Comparison of ENCODE assay signal across 21 mouse cellular contexts in genomic region chr9:60194905-60195304, GRCm38 (mm10).
A peak's percentile ranks its signal among the peaks of the same experiment; 100 is the strongest.
DNase-seq lines count a peak whose midpoint lies in the region; ATAC-seq lines count a peak whose summit lies in the region.
"Had no signal": no experiment of that assay in that cellular context is flagged by ENCODE, and none has a peak within 500 bp of the region (broad histone marks: within the 10 kb centered on the region; RNA-seq: fewer than 3 reads in every experiment).

No protein-coding gene starts in this region.

- no peak overlapping the region for H3K9ac ChIP-seq in embryonic facial prominence, embryonic 14.5 days (ENCODE audit: low read depth, low read length)
- no peak overlapping the region for H3K9ac ChIP-seq in hindbrain, embryonic 14.5 days
- H3K9ac ChIP-seq in hindbrain, embryonic 16.5 days (ENCODE audit: low read depth, low read length) = no peak overlapping the region
- H3K9ac ChIP-seq: embryonic facial prominence, embryonic 13.5 days; forebrain, embryonic 15.5 days; heart, embryonic 13.5 days; hindbrain, embryonic 15.5 days had no signal

- no peak overlapping the region for H3K27ac ChIP-seq in embryonic facial prominence, embryonic 14.5 days (replicated peaks; ENCODE audit: low read depth, low read length)
- H3K27ac ChIP-seq in embryonic facial prominence, embryonic 10.5 days (replicated peaks) = no peak overlapping the region
- H3K27ac ChIP-seq in hindbrain, embryonic 14.5 days = no peak overlapping the region
- H3K27ac ChIP-seq in hindbrain, embryonic 16.5 days (ENCODE audit: low read depth, low read length) = no peak overlapping the region
- H3K27ac ChIP-seq: embryonic facial prominence, embryonic 13.5 days; forebrain, embryonic 15.5 days; heart, embryonic 13.5 days; hindbrain, embryonic 15.5 days had no signal

- no peaks in the 10 kb centered on the region for H3K4me1 ChIP-seq in embryonic facial prominence, embryonic 14.5 days (ENCODE audit: control insufficient read depth, insufficient read depth, low read length)
- peaks cover 6% of the 10 kb centered on the region for H3K4me1 ChIP-seq in embryonic facial prominence, embryonic 10.5 days
- H3K4me1 ChIP-seq in hindbrain, embryonic 14.5 days (replicated peaks; ENCODE audit: control insufficient read depth, insufficient read depth, low read length) = peaks cover 4% of the 10 kb centered on the region; the same call in 1 of the 2 replicates
- H3K4me1 ChIP-seq in hindbrain, embryonic 16.5 days (ENCODE audit: control insufficient read depth, insufficient read depth, low read depth, low read length) = peaks cover 3% of the 10 kb centered on the region; the same call in 1 of the 2 replicates
- H3K4me1 ChIP-seq: embryonic facial prominence, embryonic 13.5 days; forebrain, embryonic 15.5 days had no signal

- WGBS in embryonic facial prominence, embryonic 14.5 days = 66% methylated on average over 6 of the region's 6 CpGs
- WGBS in embryonic facial prominence, embryonic 10.5 days = 81% methylated on average over 6 of the region's 6 CpGs
- 51% methylated on average over 6 of the region's 6 CpGs for WGBS in hindbrain, embryonic 14.5 days
- 56% methylated on average over 6 of the region's 6 CpGs for WGBS in hindbrain, embryonic 16.5 days

- H3K36me3 ChIP-seq in embryonic facial prominence, embryonic 14.5 days (ENCODE audit: control insufficient read depth, insufficient read depth, low read length) = no peaks in the 10 kb centered on the region
- no peaks in the 10 kb centered on the region for H3K36me3 ChIP-seq in embryonic facial prominence, embryonic 10.5 days (replicated peaks)
- H3K36me3 ChIP-seq in hindbrain, embryonic 14.5 days (replicated peaks; ENCODE audit: control insufficient read depth, insufficient read depth) = no peaks in the 10 kb centered on the region
- H3K36me3 ChIP-seq in hindbrain, embryonic 16.5 days (ENCODE audit: control insufficient read depth, insufficient read depth, low read length) = no peaks in the 10 kb centered on the region
- H3K36me3 ChIP-seq: embryonic facial prominence, embryonic 13.5 days; forebrain, embryonic 15.5 days; G1E; heart, embryonic 13.5 days; hindbrain, embryonic 15.5 days had no signal

- H3K4me3 ChIP-seq in embryonic facial prominence, embryonic 14.5 days (ENCODE audit: low read depth, low read length) = no peak overlapping the region
- H3K4me3 ChIP-seq in embryonic facial prominence, embryonic 10.5 days = no peak overlapping the region
- no peak overlapping the region for H3K4me3 ChIP-seq in hindbrain, embryonic 14.5 days (replicated peaks; ENCODE audit: low read length)
- H3K4me3 ChIP-seq in hindbrain, embryonic 16.5 days (ENCODE audit: low read length) = no peak overlapping the region
- H3K4me3 ChIP-seq: embryonic facial prominence, embryonic 13.5 days; forebrain, embryonic 15.5 days; heart, embryonic 13.5 days; hindbrain, embryonic 15.5 days had no signal

- no peak overlapping the region for H3K4me2 ChIP-seq in embryonic facial prominence, embryonic 14.5 days (ENCODE audit: low read depth, low read length)
- no peak overlapping the region for H3K4me2 ChIP-seq in hindbrain, embryonic 14.5 days (replicated peaks)
- H3K4me2 ChIP-seq in hindbrain, embryonic 16.5 days (ENCODE audit: low read length) = no peak overlapping the region
- H3K4me2 ChIP-seq: embryonic facial prominence, embryonic 13.5 days; forebrain, embryonic 15.5 days; heart, embryonic 13.5 days; hindbrain, embryonic 15.5 days had no signal

- H3K27me3 ChIP-seq in embryonic facial prominence, embryonic 14.5 days (replicated peaks; ENCODE audit: control insufficient read depth, insufficient read depth, low read length) = no peaks in the 10 kb centered on the region
- no peaks in the 10 kb centered on the region for H3K27me3 ChIP-seq in embryonic facial prominence, embryonic 10.5 days (replicated peaks; ENCODE audit: low read depth, poor library complexity, severe bottlenecking)
- no peaks in the 10 kb centered on the region for H3K27me3 ChIP-seq in hindbrain, embryonic 14.5 days (ENCODE audit: control insufficient read depth, insufficient read depth, low read length)
- H3K27me3 ChIP-seq in hindbrain, embryonic 16.5 days (replicated peaks; ENCODE audit: control insufficient read depth, insufficient read depth, low read length) = no peaks in the 10 kb centered on the region
- H3K27me3 ChIP-seq: embryonic facial prominence, embryonic 13.5 days; forebrain, embryonic 15.5 days; heart, embryonic 13.5 days; hindbrain, embryonic 15.5 days had no signal

- ATAC-seq in embryonic facial prominence, embryonic 14.5 days (ENCODE audit: low read depth) = peak; percentile 75; the same call in 1 of the 2 replicates
- no peak for ATAC-seq in hindbrain, embryonic 14.5 days (ENCODE audit: low FRiP score)
- ATAC-seq in hindbrain, embryonic 16.5 days = no peak
- ATAC-seq: CD4-positive, CD25-positive, alpha-beta regulatory T cell, adult 4 months; forebrain, embryonic 15.5 days had no signal

- peak; percentile 35 for DNase-seq in embryonic facial prominence, embryonic 14.5 days (ENCODE audit: low spot score)
- no peak for DNase-seq in embryonic facial prominence, embryonic 10.5 days (ENCODE audit: low spot score)
- peak; percentile 27 for DNase-seq in hindbrain, embryonic 14.5 days (ENCODE audit: low spot score)
- peak; percentile 49 for DNase-seq in retina, postnatal 1 day
- no peak for DNase-seq in retina, embryonic 14.5 days (ENCODE audit: low spot score)
- DNase-seq in cerebellum, adult 9-10 months = no peak
- DNase-seq: adrenal gland, adult 8-10 months; adrenal gland, postnatal 36 days; cerebellum, adult 11 months; cerebellum, adult 8-10 months; cerebellum, postnatal 25 days; gastrocnemius, postnatal 36 days; heart, adult 11 months; heart, postnatal 36 days had no signal

- H3K9me3 ChIP-seq in embryonic facial prominence, embryonic 14.5 days (ENCODE audit: control insufficient read depth, low read length) = 0 out of 2 replicates have a peak, but pooled peaks cover 3% of the 10 kb centered on the region
- H3K9me3 ChIP-seq in embryonic facial prominence, embryonic 10.5 days = no peaks in the 10 kb centered on the region
- H3K9me3 ChIP-seq in hindbrain, embryonic 14.5 days (ENCODE audit: control insufficient read depth, low read length) = no peaks in the 10 kb centered on the region
- H3K9me3 ChIP-seq in hindbrain, embryonic 16.5 days (ENCODE audit: control insufficient read depth, low read length) = no peaks in the 10 kb centered on the region
- H3K9me3 ChIP-seq: embryonic facial prominence, embryonic 13.5 days; forebrain, embryonic 15.5 days; G1E; hindbrain, embryonic 15.5 days had no signal

Comparison
In these comparisons a context has a peak if more than half of its experiments do, and no peak if none do; other contexts are left out.
1. DNase-seq: peak in embryonic facial prominence, embryonic 14.5 days (single experiment), hindbrain, embryonic 14.5 days (single experiment) and retina, postnatal 1 day (single experiment); none in embryonic facial prominence, embryonic 10.5 days (single experiment), retina, embryonic 14.5 days (single experiment) and cerebellum, adult 9-10 months (single experiment).